Mouse (Mus musculus): ENCODE data around the gene Adamts12.

GRCm38 (mm10) chr15:11210976-11211375 lies 146.4 kb downstream of the Adamts12 start:
- TF ChIP-seq CTCF (IDR thresholded peaks at IDR 0.05 in 2 of 3, conservative IDR thresholded peaks at IDR 0.05 in 1 of 3; ENCODE audit: control insufficient read depth in 1 of 3, insufficient read depth in 1 of 3, low read depth in 2 of 3, low read length in 3 of 3, poor library complexity in 1 of 3, severe bottlenecking in 1 of 3) (no peak), NELFE (IDR thresholded peaks at IDR 0.05; ENCODE audit: low read depth, low read length) (no peak), HCFC1 (IDR thresholded peaks at IDR 0.05; ENCODE audit: low read depth, low read length) (no peak), POLR2AphosphoS2 (IDR thresholded peaks at IDR 0.05; ENCODE audit: low read length) (no peak)

Data from MEL (cell line).